Mouse (Mus musculus) left cerebral cortex, postnatal 36 days (tissue): ENCODE measurements around the gene Mrps18a. TPM values are rescaled to one million over a fixed set of nuclear protein-coding genes. Genes with fewer than 3 reads are reported as not detected.

Source experiments
- DNase-seq, 2 experiments: peaks; one replicate each; pipeline ENCODE4 v3.0.0; 2021 to 2022; ENCODE audit warnings: low spot score in 2 of 2, mixed read lengths in 1 of 2
- intact Hi-C: fragments of 180-260 bp; cut with DNase I; formaldehyde crosslinking; loops from one replicate; pipeline ENCODE4 v1.15.1; 2025
- total RNA-seq, 2 experiments: library from RNA; stranded (reverse); gene quantifications; 2 replicates each; pipeline ENCODE4 v1.2.3; 2021

Gene Mrps18a
- total RNA-seq, 2 experiments from 2014 or later: 84.1 to 88.9 TPM

GRCm38 (mm10) chr17:46166270-46166669 is 55.5 kb downstream of the Mrps18a start:
- DNase-seq: no peak
- intact Hi-C loops: loop anchor here (10.0 kb wide), 1 partner anchor 431 kb away; the partner anchor contains the start of gene 1600014C23Rik

DNA sequence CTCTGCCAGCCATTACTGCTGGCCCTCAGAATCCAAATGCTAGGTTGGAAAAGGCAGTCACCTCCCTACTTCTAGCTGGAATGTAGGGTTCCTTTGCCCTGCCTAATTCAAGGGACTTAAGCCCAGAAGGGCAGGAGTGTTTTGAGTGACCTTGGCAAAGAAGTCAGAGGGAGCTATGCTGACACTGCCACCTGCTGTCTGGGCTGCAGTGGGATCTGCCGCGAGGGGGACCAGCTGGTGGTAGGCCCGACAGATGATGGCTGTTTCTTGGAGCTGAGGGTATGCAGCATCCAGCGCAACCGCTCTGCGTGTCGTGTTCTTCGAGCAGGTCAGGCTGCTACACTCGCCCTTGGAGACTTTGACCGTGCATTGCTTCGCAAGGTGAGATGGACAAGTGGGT is 56.2 kb downstream of the Mrps18a start:
- intact Hi-C loops: loop anchor here (10.0 kb wide), 1 partner anchor 432 kb away; the partner anchor contains the start of gene 1600014C23Rik
- no peak for DNase-seq

DNA sequence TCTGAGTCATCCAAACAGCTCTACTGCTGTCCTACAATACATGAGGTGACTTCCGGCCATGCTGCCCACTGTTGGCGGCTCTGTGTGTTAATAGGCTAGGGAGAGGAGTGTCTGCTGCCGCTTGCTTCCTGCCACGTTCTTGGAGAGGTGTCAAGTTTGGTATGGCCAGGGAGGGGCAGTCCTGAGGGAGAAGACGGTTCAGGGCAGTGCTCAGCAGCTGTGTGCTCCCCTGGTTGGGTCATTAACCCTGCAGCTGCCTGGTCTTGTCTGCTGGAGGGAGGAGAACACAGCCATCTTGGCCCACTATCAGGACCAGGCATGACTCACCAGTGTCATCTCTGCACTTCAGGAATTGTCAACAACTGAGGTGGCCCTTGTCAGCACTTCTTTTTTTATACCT is 57.5 kb downstream of the Mrps18a start:
- intact Hi-C loops: loop anchor here (10.0 kb wide), 1 partner anchor 434 kb away; the partner anchor contains the start of gene 1600014C23Rik
- no peak for DNase-seq

GRCm38 (mm10) chr17:46168768-46169167 is 58.0 kb downstream of the Mrps18a start:
- no peak for DNase-seq
- intact Hi-C loops: loop anchor here (10.0 kb wide), 1 partner anchor 434 kb away; the partner anchor contains the start of gene 1600014C23Rik

DNA sequence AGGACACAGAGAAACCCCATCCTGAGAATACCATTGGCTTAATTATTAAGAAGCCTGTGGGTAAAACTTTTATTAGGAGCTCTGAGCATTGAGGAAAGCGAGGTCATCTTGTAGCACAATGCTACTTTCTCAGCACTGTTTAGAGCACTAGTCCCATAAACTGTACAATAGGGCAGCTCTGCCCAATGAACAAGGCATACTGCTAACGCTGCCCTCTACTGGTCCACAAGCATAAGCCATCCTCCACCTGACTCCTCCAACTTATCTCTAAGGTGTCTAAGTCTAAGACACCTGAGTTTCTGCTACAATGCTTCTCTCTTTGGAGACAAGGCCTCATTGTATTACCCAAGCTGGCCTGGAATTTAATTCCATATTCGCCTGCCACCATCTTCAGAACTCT is 59.8 kb downstream of the Mrps18a start:
- DNase-seq: no peak
- intact Hi-C loops: no loop called here

Other genes starting within 250 kb of the Mrps18a start
- gene Vegfa, start 78.6 kb upstream of the Mrps18a start, total RNA-seq: 100 to 1,000 TPM in 1 of 2 experiments, 10 to 100 TPM in 1; 70.0 to 117 TPM
- 10 to 100 TPM; 17.7 to 19.5 TPM for gene Rsph9, start 33.2 kb downstream of the Mrps18a start, total RNA-seq
- gene Mad2l1bp, start 42.6 kb downstream of the Mrps18a start, total RNA-seq: 10 to 100 TPM; 11.4 to 15.5 TPM
- 100 to 1,000 TPM in 1 of 2 experiments, 10 to 100 TPM in 1; 89.4 to 135 TPM for gene Gtpbp2, start 50.0 kb downstream of the Mrps18a start, total RNA-seq
- 1 to 10 TPM; 6.3 to 7.1 TPM for gene Polh, start 91.7 kb downstream of the Mrps18a start, total RNA-seq
- gene Xpo5, start 91.8 kb downstream of the Mrps18a start, total RNA-seq: 10 to 100 TPM; 39.3 to 42.9 TPM
- 10 to 100 TPM; 36.3 to 38.8 TPM for gene Polr1c, start 137.1 kb downstream of the Mrps18a start, total RNA-seq
- 10 to 100 TPM; 84.6 to 85.6 TPM for gene Yipf3, start 137.1 kb downstream of the Mrps18a start, total RNA-seq
- 10 to 100 TPM; 63.1 to 73.6 TPM for gene Lrrc73, start 142.5 kb downstream of the Mrps18a start, total RNA-seq
- 10 to 100 TPM; 35.9 to 48.4 TPM for gene Tjap1, start 172.0 kb downstream of the Mrps18a start, total RNA-seq
- gene Dlk2, start 186.4 kb downstream of the Mrps18a start, total RNA-seq: 10 to 100 TPM; 50.7 to 71.8 TPM
- 10 to 100 TPM in 1 of 2 experiments, 1 to 10 TPM in 1; 8.1 to 11.9 TPM for gene Abcc10, start 217.4 kb downstream of the Mrps18a start, total RNA-seq